Mouse (Mus musculus) liver, adult 2 months (tissue): ENCODE measurements around the gene Gm7356. TPM values are rescaled to one million over a fixed set of nuclear protein-coding genes. Genes with fewer than 3 reads are reported as not detected.
"Not testable (repeated sequence)": the region's sequence is repeated elsewhere in the genome, so short reads cannot be mapped to it uniquely, and the experiment has no call there.

Experiments
- DNase-seq: peaks from one replicate; pipeline ENCODE4 v3.0.0-alpha.2; 2011; ENCODE audit warnings: low read depth, low spot score; ENCODE audit errors: extremely low read depth
- H3K27ac ChIP-seq: fragments of 200-500 bp; replicated peaks from 2 replicates; pipeline ENCODE4 v1.5.1; 2012; ENCODE audit warnings: low read depth, mild to moderate bottlenecking, control low read depth, inconsistent platforms, low read length; ENCODE audit not compliant: insufficient read depth
- H3K27me3 ChIP-seq: fragments of 200-500 bp; 2 replicates; pipeline ENCODE4 v1.6.1; 2012; ENCODE audit warnings: mild to moderate bottlenecking, moderate library complexity, low read length, inconsistent platforms; ENCODE audit not compliant: control insufficient read depth, insufficient read depth
- H3K36me3 ChIP-seq: fragments of 200-500 bp; 2 replicates; pipeline ENCODE4 v1.6.1; 2012; ENCODE audit warnings: low read length, inconsistent platforms; ENCODE audit not compliant: control insufficient read depth, insufficient read depth
- H3K4me1 ChIP-seq: fragments of 200-500 bp; 2 replicates; pipeline ENCODE4 v1.6.1; 2011; ENCODE audit warnings: low read length; ENCODE audit not compliant: control insufficient read depth, insufficient read depth
- H3K4me3 ChIP-seq: fragments of 200-500 bp; 2 replicates; pipeline ENCODE4 v1.5.1; 2011; ENCODE audit warnings: low read depth, mild to moderate bottlenecking, control low read depth, low read length, moderate library complexity; ENCODE audit not compliant: insufficient read depth
- H3K79me2 ChIP-seq: fragments of 200-500 bp; 2 replicates; pipeline ENCODE4 v1.6.1; 2012; ENCODE audit warnings: inconsistent platforms, mild to moderate bottlenecking, low read length, moderate library complexity; ENCODE audit not compliant: control insufficient read depth, insufficient read depth
- H3K9ac ChIP-seq: fragments of 200-500 bp; 2 replicates; pipeline ENCODE4 v1.6.1; 2012; ENCODE audit warnings: low read depth, mild to moderate bottlenecking, control low read depth, inconsistent platforms, low read length
- WGBS: fragments of 180-500 bp; shearing (Covaris S2); methylation state at CpG from one replicate; pipeline ENCODE4 v1.1.7; 2018; 5-methylcytosine and 5-hydroxymethylcytosine counted together
- polyA plus RNA-seq: library from polyadenylated mRNA; depleted of rRNA; stranded (reverse); fragments of >200 nt; gene quantifications from 2 replicates; pipeline ENCODE4 v1.2.3, GENCODE M21; 2012; rRNA removed
- total RNA-seq: library from RNA; depleted of rRNA; stranded (reverse); fragments of >200 nt; gene quantifications from 2 replicates; pipeline ENCODE4 v1.2.3, GENCODE M21; 2014; rRNA removed

Gm7356 gene
- total and polyA plus RNA-seq, 2 experiments, result not detected

DNA sequence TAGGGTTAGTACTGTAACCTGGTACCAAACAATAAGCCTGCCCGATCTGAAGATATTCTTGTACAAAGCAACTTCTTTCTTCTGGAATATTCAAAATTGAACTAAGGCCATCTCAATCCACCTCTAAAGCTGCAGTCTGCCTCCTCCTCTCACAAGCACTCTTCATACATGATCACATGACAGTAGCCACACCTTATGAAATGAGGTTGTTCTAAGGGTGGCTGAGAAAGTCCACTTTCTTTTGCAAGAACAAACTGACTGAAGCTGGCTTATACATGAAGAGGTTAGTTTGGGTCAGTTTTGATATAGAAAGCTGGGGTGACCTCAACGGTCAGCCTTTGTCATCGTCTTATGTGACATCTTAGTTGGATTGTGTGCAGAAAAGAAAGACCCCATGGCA, 41.3 kb downstream of the Gm7356 start:
- WGBS, result 86% methylated on average over 3 of the region's 3 CpGs
- not testable (repeated sequence) for H3K9ac ChIP-seq, H3K4me1 ChIP-seq, H3K27ac ChIP-seq, DNase-seq, H3K79me2 ChIP-seq, H3K36me3 ChIP-seq, H3K27me3 ChIP-seq, H3K4me3 ChIP-seq

DNA sequence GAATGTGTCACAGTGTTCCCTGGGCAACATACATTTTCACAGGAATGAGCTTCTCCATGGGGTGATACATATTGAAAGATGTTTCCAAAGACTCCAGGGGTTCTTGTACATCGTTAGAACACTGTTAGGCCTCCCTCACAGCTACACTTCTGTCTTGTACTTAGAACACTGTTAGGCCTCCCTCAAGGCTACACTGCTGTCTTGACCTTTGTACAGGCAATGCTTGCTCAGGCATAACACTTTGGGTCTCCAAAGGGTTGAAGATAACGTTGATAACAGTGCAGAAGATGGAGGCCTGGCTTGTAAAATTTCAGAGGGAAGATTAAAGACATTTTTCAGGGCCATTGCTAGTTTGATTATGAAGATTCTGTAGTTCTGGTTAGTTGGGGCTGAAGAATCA, 45.4 kb downstream of the Gm7356 start:
- H3K36me3 ChIP-seq, H3K9ac ChIP-seq, H3K79me2 ChIP-seq, DNase-seq, H3K4me1 ChIP-seq, H3K27me3 ChIP-seq, H3K27ac ChIP-seq, H3K4me3 ChIP-seq: not testable (repeated sequence)
- 54% methylated on average over 1 of the region's 2 CpGs for WGBS

DNA sequence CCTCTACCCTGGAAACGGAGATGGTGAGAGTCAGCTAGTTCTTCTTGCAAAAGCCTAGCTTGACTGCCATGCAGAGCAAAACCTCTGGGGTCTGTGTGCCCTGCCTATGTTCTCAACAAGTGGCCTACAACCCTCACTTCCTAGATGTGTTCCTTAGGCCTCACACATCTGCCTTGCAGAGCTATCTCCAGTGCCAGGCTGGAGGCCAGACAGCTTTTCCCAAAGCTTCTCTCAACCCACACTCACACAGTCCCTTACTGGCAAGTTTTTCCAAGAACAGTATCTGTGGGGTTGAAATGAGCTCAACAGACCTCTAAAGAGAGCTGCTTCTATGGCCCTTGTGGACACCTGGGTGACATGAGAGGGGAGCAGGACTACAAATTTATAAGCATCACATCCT, 51.9 kb downstream of the Gm7356 start:
- whole genome bisulfite sequencing, result 79% methylated on average over 1 of the region's 1 CpGs
- not testable (repeated sequence) for H3K4me3 ChIP-seq, H3K27me3 ChIP-seq, DNase-seq, H3K79me2 ChIP-seq, H3K4me1 ChIP-seq, H3K27ac ChIP-seq, H3K9ac ChIP-seq, H3K36me3 ChIP-seq

Other genes starting within 250 kb of the Gm7356 start
- 40.9 and 41.3 TPM in 2 replicates for gene Afdn, start 243.2 kb downstream of the Gm7356 start, total RNA-seq
- gene Afdn, start 243.2 kb downstream of the Gm7356 start, polyA plus RNA-seq, result 13.4 and 15.9 TPM in 2 replicates
- gene Tcte2, start 241.9 kb downstream of the Gm7356 start, total RNA-seq, result 1.5 and 1.7 TPM in 2 replicates
- gene Tcte2, start 241.9 kb downstream of the Gm7356 start, polyA plus RNA-seq, result 0.94 and 1.1 TPM in 2 replicates
- not detected in 2 replicates for gene Gm7168, start 55.3 kb downstream of the Gm7356 start, total RNA-seq
- gene Gm7168, start 55.3 kb downstream of the Gm7356 start, polyA plus RNA-seq, result not detected in 2 replicates
- not detected in 2 replicates for gene Gm7358, start 55.8 kb upstream of the Gm7356 start, total RNA-seq
- not detected in 2 replicates for gene Gm7358, start 55.8 kb upstream of the Gm7356 start, polyA plus RNA-seq
- gene Dact2, start 200.6 kb upstream of the Gm7356 start, total RNA-seq, result 5.1 and 7.2 TPM in 2 replicates
- gene Dact2, start 200.6 kb upstream of the Gm7356 start, polyA plus RNA-seq, result 13.7 and 19.8 TPM in 2 replicates